Mouse (Mus musculus): ENCODE measurements around the gene Tuba1a. TPM values are rescaled to one million over a fixed set of nuclear protein-coding genes. Genes with fewer than 3 reads are reported as not detected.

Tuba1a gene
- polyA plus RNA-seq (2016; fragmentation: Nextera tagmentation; extraction: Ambion mirVana): 180 and 181 TPM in 2 replicates

DNA sequence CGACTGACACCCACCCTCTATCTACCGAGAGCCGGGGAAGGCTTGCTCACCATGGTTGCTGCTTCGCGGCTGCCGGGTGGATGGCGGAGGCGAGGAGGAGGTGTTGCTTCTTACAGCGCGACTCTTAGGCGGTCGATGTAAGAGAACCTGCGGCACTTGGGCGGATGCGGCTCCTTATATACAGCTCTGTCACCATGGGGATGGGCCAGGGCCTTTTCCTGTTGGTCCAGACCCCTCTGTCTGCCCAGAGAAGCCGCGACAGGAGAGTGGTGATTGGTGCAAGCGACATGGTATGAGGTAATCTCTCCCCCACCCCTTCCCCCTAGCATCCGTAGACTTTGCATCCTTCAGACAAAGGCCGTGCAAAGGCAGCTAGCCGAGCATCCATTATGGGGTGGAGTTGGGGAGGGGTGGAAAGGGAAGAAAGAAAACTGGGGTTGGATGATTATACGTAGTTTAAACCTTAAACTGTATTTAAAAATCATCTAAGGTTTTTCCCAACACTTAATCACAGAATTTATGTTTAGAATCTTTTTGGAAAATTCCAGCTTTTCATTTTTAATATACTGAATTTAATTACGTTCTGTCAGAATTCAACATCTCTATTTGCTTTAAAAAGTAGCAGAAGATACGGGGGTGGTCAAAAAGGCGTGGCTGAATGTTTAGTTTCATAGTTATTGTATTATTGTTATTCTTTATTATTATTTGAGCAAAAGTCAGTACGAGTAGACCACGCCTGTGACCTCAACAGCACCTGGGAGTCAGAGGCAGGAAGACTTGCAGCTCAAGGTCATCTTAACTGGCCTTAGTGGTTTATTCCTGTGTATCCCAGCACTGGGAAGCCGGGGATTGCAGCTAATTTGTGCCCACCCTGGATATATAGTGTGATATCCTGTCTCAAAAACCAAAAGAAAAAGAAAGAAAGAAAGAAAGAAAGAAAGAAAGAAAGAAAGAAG is at the start of gene Tuba1a, which contains the start of gene Gm49450:
Gene Tuba1a (minus strand): TSS at position 303 of the 956 bp plus-strand sequence.
Gene Gm49450 (minus strand): TSS at position 151 of the 956 bp plus-strand sequence.
- peak within 1 kb of the TSS; percentile 65 for H3K9ac ChIP-seq
- peaks cover 19% of the 10 kb centered on the region for H3K27me3 ChIP-seq (replicated peaks)
- H3K36me3 ChIP-seq: peaks cover 3% of the 10 kb centered on the region; the same call in 1 of the 2 replicates
- peak within 1 kb of the TSS; percentile 86 for H3K4me2 ChIP-seq
- H3K27ac ChIP-seq: peak within 1 kb of the TSS; percentile 79
- peak; percentile 80 for ATAC-seq
- WGBS (ENCODE audit: insufficient replicate concordance): 11% methylated on average over 28 of the region's 28 CpGs
- no peaks in the 10 kb centered on the region for H3K9me3 ChIP-seq (replicated peaks)
- H3K4me1 ChIP-seq: peaks cover 25% of the 10 kb centered on the region
- peak within 1 kb of the TSS; percentile 64 for H3K4me3 ChIP-seq

DNA sequence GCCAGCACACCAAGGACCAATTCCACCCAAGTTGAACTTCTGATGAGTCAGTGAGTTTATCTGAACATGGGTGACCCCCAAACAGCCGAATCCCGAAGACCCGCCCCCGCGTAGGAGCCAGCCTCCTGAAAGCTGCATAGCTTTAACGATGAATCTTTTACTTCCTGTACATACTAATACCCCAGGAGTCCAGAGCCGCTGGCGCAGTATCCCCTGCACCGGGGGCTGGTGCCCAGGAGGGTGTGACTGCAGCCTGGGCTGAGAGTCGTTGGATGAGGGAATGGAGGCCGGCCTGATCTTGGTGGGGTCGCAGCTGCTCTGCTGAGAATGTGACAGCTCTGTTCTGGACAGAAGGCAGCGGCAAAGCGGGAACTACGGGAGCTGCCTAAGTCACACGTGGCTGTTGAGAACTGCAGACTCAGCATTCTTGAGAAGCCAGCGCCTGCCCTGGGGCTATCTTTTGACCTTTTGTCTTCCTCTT is 48.0 kb upstream of the Tuba1a start:
- no peak; the same call in 1 of the 2 replicates for ATAC-seq
- H3K27ac ChIP-seq: no peak overlapping the region

DNA sequence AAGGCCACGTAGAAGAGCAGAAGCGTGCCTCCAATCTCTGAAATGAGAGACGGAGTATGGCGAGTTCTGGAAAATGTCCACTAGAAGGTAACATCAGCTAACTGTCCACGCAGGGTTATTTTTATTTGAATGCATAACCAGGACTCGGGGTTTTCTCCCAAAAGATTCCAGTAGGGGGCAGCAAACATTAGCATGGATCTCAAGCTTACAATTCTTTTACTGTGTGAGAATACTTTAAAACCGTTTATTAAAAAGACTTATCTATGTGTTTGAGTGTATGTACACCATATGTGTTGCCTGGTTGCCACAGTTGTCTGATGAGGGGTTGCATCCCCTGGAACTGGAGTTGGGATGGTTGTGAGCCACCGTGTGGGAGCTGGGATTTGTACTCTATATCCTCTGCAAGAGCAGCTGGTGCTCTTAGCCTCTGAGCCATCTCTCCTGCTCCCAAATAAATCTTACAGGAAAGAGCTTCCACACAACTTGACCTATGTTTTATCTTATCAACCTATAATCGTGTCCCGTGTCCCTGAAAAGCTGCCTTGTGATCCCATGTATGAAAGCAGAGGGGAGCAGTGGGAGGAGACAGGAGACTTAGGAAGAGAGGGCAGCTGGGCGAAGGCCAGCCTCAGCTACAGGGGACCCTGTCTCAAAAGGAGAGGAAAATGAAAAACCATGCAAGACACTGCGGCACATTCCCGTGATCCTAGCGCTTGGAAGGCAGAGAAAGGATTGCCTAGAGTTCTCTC is 47.2 kb upstream of the Tuba1a start:
- peak overlapping the region; percentile 67 for H3K4me2 ChIP-seq
- 40% methylated on average over 14 of the region's 14 CpGs for WGBS (ENCODE audit: insufficient replicate concordance)
- no peak overlapping the region for H3K27ac ChIP-seq
- H3K36me3 ChIP-seq: no peaks in the 10 kb centered on the region
- H3K27me3 ChIP-seq (replicated peaks): peaks cover 6% of the 10 kb centered on the region; the same call in 1 of the 2 replicates
- H3K9ac ChIP-seq: no peak overlapping the region
- no peaks in the 10 kb centered on the region for H3K9me3 ChIP-seq (replicated peaks)
- peaks cover 45% of the 10 kb centered on the region for H3K4me1 ChIP-seq
- H3K4me3 ChIP-seq: no peak overlapping the region
- ATAC-seq: no peak

More for the DNA sequence above, 48.0 kb upstream of the Tuba1a start:
- peaks cover 45% of the 10 kb centered on the region for H3K4me1 ChIP-seq
- peaks cover 6% of the 10 kb centered on the region; the same call in 1 of the 2 replicates for H3K27me3 ChIP-seq (replicated peaks)
- peak overlapping the region; percentile 36 for H3K4me3 ChIP-seq
- peak overlapping the region; percentile 67 for H3K4me2 ChIP-seq
- H3K9me3 ChIP-seq (replicated peaks): no peaks in the 10 kb centered on the region
- H3K9ac ChIP-seq: peak overlapping the region; percentile 35; the same call in 1 of the 2 replicates
- 14% methylated on average over 17 of the region's 17 CpGs for WGBS (ENCODE audit: insufficient replicate concordance)
- H3K36me3 ChIP-seq: no peaks in the 10 kb centered on the region

DNA sequence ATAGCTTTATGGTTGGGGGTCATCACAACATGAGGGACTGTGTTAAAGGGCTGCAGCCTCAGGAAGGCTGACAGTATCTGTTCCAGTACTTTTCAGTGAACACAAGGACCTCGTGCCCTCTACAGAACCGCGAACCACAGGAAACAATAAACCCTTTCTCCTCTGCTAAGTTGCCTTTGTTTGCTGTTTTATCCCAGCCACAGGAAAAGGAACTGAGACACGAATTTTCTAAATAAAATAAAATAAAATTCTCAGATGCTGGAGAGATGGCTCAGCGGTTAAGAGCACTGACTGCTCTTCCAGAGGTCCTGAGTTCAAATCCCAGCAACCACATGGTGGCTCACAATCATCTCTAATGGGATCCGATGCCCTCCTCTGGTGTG is 45.3 kb upstream of the Tuba1a start:
- Histone ChIP-seq H3K4me2 (peak overlapping the region; percentile 28), H3K4me1 (peaks cover 49% of the 10 kb centered on the region), H3K4me3 (no peak overlapping the region), H3K9me3 (replicated peaks) (no peaks in the 10 kb centered on the region), H3K36me3 (no peaks in the 10 kb centered on the region), H3K9ac (0 out of 2 replicates have a peak overlapping the region, but pooled peaks have one; percentile 10), H3K27ac (peak overlapping the region; percentile 64; the same call in 1 of the 2 replicates), H3K27me3 (replicated peaks) (peaks cover 6% of the 10 kb centered on the region; the same call in 1 of the 2 replicates)
- WGBS (ENCODE audit: insufficient replicate concordance): 35% methylated on average over 6 of the region's 6 CpGs
- no peak for ATAC-seq

DNA sequence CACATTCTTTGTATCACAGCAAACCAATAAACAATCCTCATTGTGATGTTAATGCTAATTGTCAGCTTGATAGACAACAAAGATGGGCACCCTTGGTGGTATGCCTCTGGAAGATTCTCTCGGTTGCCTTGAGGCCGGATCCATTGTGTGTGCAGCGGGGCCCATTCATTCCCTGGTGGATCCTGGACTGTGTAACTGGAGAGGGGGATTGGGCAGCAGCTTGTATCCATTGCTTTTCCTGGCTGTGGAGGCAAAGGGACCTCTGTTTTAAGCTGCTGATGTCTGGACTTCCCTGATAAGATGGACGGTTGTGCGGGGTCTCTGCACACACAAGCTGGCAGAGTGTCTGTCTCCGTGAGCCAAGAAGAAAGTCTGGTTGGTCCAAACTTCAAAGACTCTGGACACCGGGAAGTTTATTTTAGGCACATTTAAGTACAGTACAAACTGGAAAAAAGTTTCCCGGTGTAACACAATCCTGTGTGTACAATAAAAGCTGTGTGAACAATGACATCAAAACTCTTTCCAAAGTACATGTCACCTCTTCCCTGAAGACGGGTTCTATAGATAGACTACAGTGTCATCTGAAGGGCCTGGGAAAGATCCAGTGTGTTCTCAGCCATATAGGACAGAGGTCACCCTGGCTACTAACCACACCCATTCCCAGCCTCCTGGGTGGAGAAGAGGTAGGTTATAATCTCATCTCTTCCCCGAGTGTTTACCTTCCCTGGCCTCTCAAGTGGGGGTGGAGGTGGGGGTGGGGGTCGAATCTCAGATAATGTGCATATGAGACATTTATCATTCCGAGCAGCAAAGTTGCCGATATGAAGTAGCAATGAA is 44.7 kb upstream of the Tuba1a start:
- peaks cover 54% of the 10 kb centered on the region for H3K4me1 ChIP-seq
- no peaks in the 10 kb centered on the region for H3K9me3 ChIP-seq (replicated peaks)
- 0 out of 2 replicates have a peak overlapping the region, but pooled peaks have one; percentile 10 for H3K9ac ChIP-seq
- 40% methylated on average over 13 of the region's 13 CpGs for WGBS (ENCODE audit: insufficient replicate concordance)
- H3K36me3 ChIP-seq: no peaks in the 10 kb centered on the region
- ATAC-seq: peak; percentile 69
- peaks cover 6% of the 10 kb centered on the region; the same call in 1 of the 2 replicates for H3K27me3 ChIP-seq (replicated peaks)
- H3K4me2 ChIP-seq: peak overlapping the region; percentile 28
- H3K27ac ChIP-seq: peak overlapping the region; percentile 64; the same call in 1 of the 2 replicates
- no peak overlapping the region for H3K4me3 ChIP-seq

DNA sequence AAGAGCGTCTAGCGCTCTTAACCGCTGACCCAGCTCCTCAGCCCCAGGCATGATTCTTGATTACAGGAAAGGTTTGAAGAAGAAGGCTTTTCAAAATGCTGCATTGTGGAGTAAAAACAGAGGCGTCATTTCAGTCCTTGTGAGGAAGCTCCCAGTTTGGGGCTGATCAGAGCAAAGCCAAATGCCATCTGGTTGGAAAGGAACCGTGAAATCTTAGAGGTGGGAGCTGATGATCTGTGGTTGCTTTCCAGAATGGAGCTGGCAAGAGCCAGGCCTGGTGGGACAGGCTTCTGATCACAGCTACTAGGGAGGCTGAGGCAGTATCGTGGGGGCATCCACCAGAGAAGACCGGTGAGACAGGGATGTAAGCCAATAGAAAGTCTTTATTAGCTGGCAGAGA is 43.3 kb upstream of the Tuba1a start:
- Histone ChIP-seq H3K27me3 (replicated peaks) (no peaks in the 10 kb centered on the region), H3K4me3 (no peak overlapping the region), H3K4me1 (peaks cover 61% of the 10 kb centered on the region), H3K36me3 (no peaks in the 10 kb centered on the region), H3K9me3 (replicated peaks) (no peaks in the 10 kb centered on the region), H3K9ac (no peak overlapping the region), H3K27ac (0 out of 2 replicates have a peak overlapping the region, but pooled peaks have one; percentile 11), H3K4me2 (no peak overlapping the region)
- ATAC-seq: no peak
- WGBS (ENCODE audit: insufficient replicate concordance): 82% methylated on average over 7 of the region's 7 CpGs

DNA sequence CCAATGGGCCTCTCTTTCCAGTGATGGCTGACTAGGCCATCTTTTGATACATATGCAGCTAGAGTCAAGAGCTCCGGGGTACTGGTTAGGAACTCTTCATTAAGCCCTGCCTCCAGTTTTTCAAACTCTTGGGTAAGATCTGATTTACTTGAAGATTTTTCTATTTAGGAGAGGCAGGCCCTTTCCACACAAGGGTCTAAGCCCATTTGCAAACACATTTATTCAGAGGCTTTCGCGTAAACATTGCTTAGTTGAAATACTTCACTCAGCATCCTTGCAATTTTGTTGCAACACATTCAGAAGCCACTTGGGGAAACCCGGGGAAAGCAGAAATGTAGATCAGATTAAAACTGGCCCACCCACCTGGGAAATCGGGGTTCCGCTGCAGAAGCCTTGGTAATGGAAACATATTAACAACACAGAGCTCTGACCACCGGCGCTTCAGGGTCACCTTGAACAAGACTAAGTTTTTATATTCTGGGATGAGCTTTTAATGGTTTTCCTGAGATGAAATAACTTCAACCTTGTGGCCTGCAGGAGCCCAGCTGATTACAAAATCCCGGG is 41.5 kb upstream of the Tuba1a start:
- no peak overlapping the region for H3K9ac ChIP-seq
- H3K27me3 ChIP-seq (replicated peaks): 0 out of 2 replicates have a peak, but pooled peaks cover 3% of the 10 kb centered on the region
- H3K4me2 ChIP-seq: no peak overlapping the region
- no peak for ATAC-seq
- peaks cover 52% of the 10 kb centered on the region for H3K4me1 ChIP-seq
- H3K27ac ChIP-seq: no peak overlapping the region
- H3K9me3 ChIP-seq (replicated peaks): no peaks in the 10 kb centered on the region
- no peaks in the 10 kb centered on the region for H3K36me3 ChIP-seq
- WGBS (ENCODE audit: insufficient replicate concordance): 79% methylated on average over 9 of the region's 9 CpGs
- no peak overlapping the region for H3K4me3 ChIP-seq

DNA sequence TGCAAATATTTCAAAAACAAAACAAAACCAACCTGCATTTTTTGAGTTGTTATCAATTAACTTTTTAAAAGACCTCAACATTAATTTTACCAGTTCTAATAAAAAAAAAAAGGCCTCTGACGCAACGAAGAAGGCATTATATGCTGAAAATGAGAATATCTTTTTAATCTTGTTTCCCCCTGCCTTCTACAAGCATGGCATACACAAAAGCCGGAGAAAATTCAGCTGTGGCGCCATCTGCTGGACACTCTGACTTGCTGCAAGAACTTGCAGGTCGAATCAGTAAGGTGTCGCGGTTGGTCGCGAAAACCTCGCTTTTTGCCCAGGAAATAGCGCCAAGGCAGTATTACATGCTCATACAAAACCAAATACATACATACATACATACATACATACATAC is 40.4 kb upstream of the Tuba1a start:
- 1% methylated on average over 11 of the region's 11 CpGs for WGBS (ENCODE audit: insufficient replicate concordance)
- Histone ChIP-seq H3K9me3 (replicated peaks) (no peaks in the 10 kb centered on the region), H3K27me3 (replicated peaks) (0 out of 2 replicates have a peak, but pooled peaks cover 3% of the 10 kb centered on the region), H3K27ac (peak overlapping the region; percentile 90; the same call in 1 of the 2 replicates), H3K4me1 (peaks cover 44% of the 10 kb centered on the region), H3K9ac (peak overlapping the region; percentile 75), H3K36me3 (no peaks in the 10 kb centered on the region), H3K4me2 (peak overlapping the region; percentile 82), H3K4me3 (peak overlapping the region; percentile 59; the same call in 1 of the 2 replicates)
- no peak for ATAC-seq

DNA sequence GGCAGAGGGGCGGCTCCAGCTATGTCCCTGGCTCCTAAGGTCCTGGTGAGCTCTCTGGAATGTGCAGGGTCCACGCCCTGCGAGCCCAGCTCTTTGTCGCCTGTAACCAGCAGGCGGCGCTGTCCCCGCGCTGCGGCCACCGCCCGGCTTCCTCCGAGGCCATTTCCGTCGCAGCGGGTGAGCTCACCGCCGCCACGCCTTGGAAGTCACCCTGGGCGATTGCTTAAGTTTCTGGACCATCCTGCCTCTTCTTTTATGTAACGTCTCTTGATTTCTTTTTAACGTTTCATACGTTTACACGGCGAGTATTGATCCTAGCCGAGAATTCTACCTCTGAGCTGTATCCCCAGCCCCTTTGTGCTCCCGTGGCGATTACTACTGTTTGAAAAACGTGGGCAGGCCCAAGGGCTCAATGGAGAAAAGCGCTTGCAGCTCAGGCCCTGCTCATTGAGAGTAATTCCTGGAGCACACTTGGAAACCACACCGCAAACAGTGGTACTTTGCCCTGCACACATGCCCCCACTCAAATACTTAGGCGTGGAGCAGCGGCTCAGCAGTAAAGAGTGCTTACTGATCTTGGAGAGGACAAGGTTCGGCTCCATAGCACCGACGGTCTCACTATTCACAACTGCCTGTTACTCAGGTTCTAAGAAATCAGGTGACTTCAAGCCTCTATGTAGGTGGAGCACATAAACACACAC is 39.7 kb upstream of the Tuba1a start:
- Histone ChIP-seq H3K4me2 (peak overlapping the region; percentile 82), H3K4me1 (peaks cover 37% of the 10 kb centered on the region), H3K9me3 (replicated peaks) (no peaks in the 10 kb centered on the region), H3K27ac (peak overlapping the region; percentile 90), H3K36me3 (no peaks in the 10 kb centered on the region), H3K27me3 (replicated peaks) (0 out of 2 replicates have a peak, but pooled peaks cover 3% of the 10 kb centered on the region), H3K4me3 (peak overlapping the region; percentile 59), H3K9ac (peak overlapping the region; percentile 75)
- ATAC-seq: peak; percentile 92
- WGBS (ENCODE audit: insufficient replicate concordance): 5% methylated on average over 35 of the region's 35 CpGs

Measured in liver, embryonic 12.5 days (tissue).